Mouse (Mus musculus): ENCODE measurements around the gene Lnx1. TPM values are rescaled to one million over a fixed set of nuclear protein-coding genes. Genes with fewer than 3 reads are reported as not detected.
A peak's percentile ranks its signal among the peaks of the same experiment; 100 is the strongest.

Lnx1 gene
- total and polyA plus RNA-seq, 2 experiments from 2014 or later, result 17.8 to 32.0 TPM

DNA sequence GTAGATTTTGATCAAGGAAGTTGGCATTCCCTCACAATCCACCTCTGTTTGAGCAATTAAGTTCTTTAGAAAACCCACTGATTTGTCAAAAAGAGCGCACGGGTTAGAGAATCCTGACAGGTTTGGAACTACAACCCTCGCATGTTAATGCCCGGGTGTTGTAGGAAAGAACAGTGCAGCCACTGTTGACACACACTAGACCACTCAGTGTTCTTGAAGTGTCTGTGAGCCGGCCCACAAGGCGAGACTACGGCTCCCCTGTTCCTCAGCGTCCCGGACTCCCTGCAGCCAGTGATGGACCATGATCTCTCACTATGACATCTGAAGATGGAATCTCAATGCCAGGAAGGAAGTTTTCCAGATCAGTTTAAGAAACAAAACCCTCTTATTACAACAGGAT lies 17.9 kb upstream of the Lnx1 start:
- no peak for TF ChIP-seq CTCF (IDR thresholded peaks at IDR 0.05; ENCODE audit: low read depth)
- Histone ChIP-seq H3K4me2 (ENCODE audit: low read depth, low read length) (0 out of 2 replicates have a peak overlapping the region, but pooled peaks have one; percentile 5), H3K9me3 (ENCODE audit: low read length) (0 out of 2 replicates have a peak, but pooled peaks cover 3% of the 10 kb centered on the region), H3K36me3 (ENCODE audit: insufficient read depth, low read length) (no peaks in the 10 kb centered on the region), H3K4me1 (ENCODE audit: insufficient read depth, low read length) (no peaks in the 10 kb centered on the region), H3K27me3 (ENCODE audit: insufficient read depth, low read length) (no peaks in the 10 kb centered on the region), H3K4me3 (ENCODE audit: low read length) (no peak overlapping the region), H3K9ac (replicated peaks; ENCODE audit: low read length) (no peak overlapping the region), H3K27ac (no peak overlapping the region; the same call in 1 of the 2 replicates)
- ATAC-seq (peak; percentile 85), DNase-seq (ENCODE audit: low spot score) (peak; percentile 47)
- WGBS, result 59% methylated on average over 9 of the region's 9 CpGs

DNA sequence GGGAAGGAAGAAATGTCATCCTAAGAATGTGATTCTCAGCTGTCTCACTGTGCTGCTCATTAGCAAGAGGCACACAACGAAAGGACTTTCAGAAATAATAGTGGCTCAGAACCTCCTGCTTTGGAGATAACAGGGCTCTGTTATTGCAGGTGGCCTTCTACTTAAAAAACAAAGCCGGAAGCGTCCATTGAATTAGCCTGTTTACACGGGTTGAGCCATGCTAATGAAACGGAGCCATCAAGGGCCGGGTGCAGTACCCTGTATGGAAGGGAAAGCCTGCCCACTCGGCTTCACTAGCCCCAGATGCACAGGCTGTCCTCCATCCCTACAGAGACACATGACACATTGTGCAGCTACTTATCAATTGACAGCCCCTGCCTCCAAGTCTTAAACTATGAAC lies 13.5 kb upstream of the Lnx1 start:
- no peak overlapping the region for H3K27ac ChIP-seq
- DNase-seq (ENCODE audit: low spot score) (no peak), ATAC-seq (no peak)
- H3K36me3 ChIP-seq (ENCODE audit: insufficient read depth, low read length), result no peaks in the 10 kb centered on the region
- no peaks in the 10 kb centered on the region for H3K27me3 ChIP-seq (ENCODE audit: insufficient read depth, low read length)
- H3K4me3 ChIP-seq (ENCODE audit: low read length), result no peak overlapping the region
- no peaks in the 10 kb centered on the region for H3K4me1 ChIP-seq (ENCODE audit: insufficient read depth, low read length)
- no peak overlapping the region for H3K4me2 ChIP-seq (ENCODE audit: low read depth, low read length)
- no peak overlapping the region for H3K9ac ChIP-seq (replicated peaks; ENCODE audit: low read length)
- H3K9me3 ChIP-seq (ENCODE audit: low read length), result no peaks in the 10 kb centered on the region
- no peak for TF ChIP-seq CTCF (IDR thresholded peaks at IDR 0.05; ENCODE audit: low read depth)
- 30% methylated on average over 7 of the region's 7 CpGs for whole genome bisulfite sequencing

DNA sequence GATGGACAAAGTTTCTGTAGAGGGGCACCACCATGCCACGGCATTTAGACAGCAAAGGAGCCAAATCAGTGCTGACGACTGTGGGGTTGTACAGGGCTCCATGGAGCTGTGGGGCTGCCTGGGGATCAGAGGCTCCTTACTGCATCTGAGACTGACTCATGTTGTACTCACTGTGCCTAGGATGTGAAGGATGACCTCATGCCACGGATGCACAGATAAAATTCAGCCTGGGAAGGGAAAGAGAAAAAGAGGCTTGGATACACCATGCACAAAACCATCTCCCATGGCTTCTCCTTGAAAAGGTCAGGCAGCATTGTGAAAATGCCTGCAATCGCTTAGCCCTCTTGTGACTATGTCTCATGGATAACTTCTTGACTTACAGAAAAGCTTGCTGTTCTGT lies 10.1 kb upstream of the Lnx1 start:
- WGBS, result 69% methylated on average over 4 of the region's 4 CpGs
- no peak overlapping the region for H3K4me2 ChIP-seq (ENCODE audit: low read depth, low read length)
- H3K27me3 ChIP-seq (ENCODE audit: insufficient read depth, low read length), result no peaks in the 10 kb centered on the region
- ATAC-seq, result no peak
- H3K9me3 ChIP-seq (ENCODE audit: low read length), result no peaks in the 10 kb centered on the region
- H3K4me3 ChIP-seq (ENCODE audit: low read length), result no peak overlapping the region
- H3K9ac ChIP-seq (replicated peaks; ENCODE audit: low read length), result no peak overlapping the region
- no peak for DNase-seq (ENCODE audit: low spot score)
- H3K27ac ChIP-seq, result no peak overlapping the region
- no peaks in the 10 kb centered on the region for H3K36me3 ChIP-seq (ENCODE audit: insufficient read depth, low read length)
- H3K4me1 ChIP-seq (ENCODE audit: insufficient read depth, low read length), result no peaks in the 10 kb centered on the region
- no peak for TF ChIP-seq CTCF (IDR thresholded peaks at IDR 0.05; ENCODE audit: low read depth)

GRCm38 (mm10) chr5:74711988-74712387 lies 9.3 kb upstream of the Lnx1 start:
- Histone ChIP-seq H3K4me1 (ENCODE audit: insufficient read depth, low read length) (no peaks in the 10 kb centered on the region), H3K9ac (replicated peaks; ENCODE audit: low read length) (no peak overlapping the region), H3K27ac (no peak overlapping the region), H3K4me2 (ENCODE audit: low read depth, low read length) (no peak overlapping the region), H3K9me3 (ENCODE audit: low read length) (no peaks in the 10 kb centered on the region), H3K27me3 (ENCODE audit: insufficient read depth, low read length) (no peaks in the 10 kb centered on the region), H3K4me3 (ENCODE audit: low read length) (no peak overlapping the region), H3K36me3 (ENCODE audit: insufficient read depth, low read length) (no peaks in the 10 kb centered on the region)
- TF ChIP-seq CTCF (IDR thresholded peaks at IDR 0.05; ENCODE audit: low read depth), result no peak
- no peak for DNase-seq (ENCODE audit: low spot score)
- 95% methylated on average over 2 of the region's 2 CpGs for WGBS
- ATAC-seq, result no peak

GRCm38 (mm10) chr5:74711056-74711455 lies 8.3 kb upstream of the Lnx1 start:
- Histone ChIP-seq H3K4me1 (ENCODE audit: insufficient read depth, low read length) (no peaks in the 10 kb centered on the region), H3K9me3 (ENCODE audit: low read length) (no peaks in the 10 kb centered on the region), H3K4me2 (ENCODE audit: low read depth, low read length) (no peak overlapping the region), H3K27ac (no peak overlapping the region), H3K9ac (replicated peaks; ENCODE audit: low read length) (no peak overlapping the region), H3K27me3 (ENCODE audit: insufficient read depth, low read length) (no peaks in the 10 kb centered on the region), H3K36me3 (ENCODE audit: insufficient read depth, low read length) (no peaks in the 10 kb centered on the region), H3K4me3 (ENCODE audit: low read length) (no peak overlapping the region)
- 77% methylated on average over 1 of the region's 1 CpGs for WGBS
- no peak for TF ChIP-seq CTCF (IDR thresholded peaks at IDR 0.05; ENCODE audit: low read depth)
- DNase-seq (ENCODE audit: low spot score) (no peak), ATAC-seq (no peak)

DNA sequence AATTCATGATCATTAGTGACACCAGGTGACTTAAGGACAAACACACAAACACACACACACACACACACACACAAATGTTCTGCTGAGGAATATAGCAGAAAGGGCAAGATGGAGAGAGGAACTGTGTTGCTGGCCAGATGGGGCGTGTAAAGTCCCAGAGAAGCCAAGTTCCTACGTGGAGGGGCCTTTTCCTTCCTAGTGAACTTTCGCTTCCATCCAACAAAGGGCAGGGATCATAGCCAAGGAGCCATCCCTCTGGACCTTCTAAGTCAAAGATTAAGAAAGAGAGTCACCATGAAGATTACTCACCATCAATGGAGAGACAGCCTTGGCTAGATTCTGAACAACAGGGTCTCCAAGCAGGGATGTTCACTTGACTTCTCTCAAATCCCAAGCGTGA lies 7.5 kb upstream of the Lnx1 start:
- Histone ChIP-seq H3K4me1 (ENCODE audit: insufficient read depth, low read length) (no peaks in the 10 kb centered on the region), H3K27ac (no peak overlapping the region), H3K36me3 (ENCODE audit: insufficient read depth, low read length) (no peaks in the 10 kb centered on the region), H3K27me3 (ENCODE audit: insufficient read depth, low read length) (no peaks in the 10 kb centered on the region), H3K4me2 (ENCODE audit: low read depth, low read length) (no peak overlapping the region), H3K9me3 (ENCODE audit: low read length) (no peaks in the 10 kb centered on the region), H3K4me3 (ENCODE audit: low read length) (no peak overlapping the region), H3K9ac (replicated peaks; ENCODE audit: low read length) (no peak overlapping the region)
- no peak for DNase-seq (ENCODE audit: low spot score)
- WGBS, result 90% methylated on average over 4 of the region's 4 CpGs
- no peak for TF ChIP-seq CTCF (IDR thresholded peaks at IDR 0.05; ENCODE audit: low read depth)
- ATAC-seq, result no peak

- 0% methylated on average over 8 of the region's 8 CpGs for WGBS
- ATAC-seq, result peak; percentile 92
- TF ChIP-seq CTCF (IDR thresholded peaks at IDR 0.05; ENCODE audit: low read depth), result no peak
- Histone ChIP-seq H3K36me3 (ENCODE audit: insufficient read depth, low read length) (no peaks in the 10 kb centered on the region), H3K9ac (replicated peaks; ENCODE audit: low read length) (peak overlapping the region; percentile 1; the same call in 1 of the 2 replicates), H3K4me2 (ENCODE audit: low read depth, low read length) (peak overlapping the region; percentile 58), H3K27me3 (ENCODE audit: insufficient read depth, low read length) (no peaks in the 10 kb centered on the region), H3K27ac (no peak overlapping the region), H3K4me1 (ENCODE audit: insufficient read depth, low read length) (0 out of 2 replicates have a peak, but pooled peaks cover 6% of the 10 kb centered on the region), H3K9me3 (ENCODE audit: low read length) (no peaks in the 10 kb centered on the region), H3K4me3 (ENCODE audit: low read length) (peak overlapping the region; percentile 31)
- peak; percentile 85 for DNase-seq (ENCODE audit: low spot score)
Observed at GRCm38 (mm10) chr5:74704460-74704790, 1.7 kb upstream of the Lnx1 start.
